Mouse (Mus musculus): ENCODE measurements around the gene Fap. TPM values are rescaled to one million over a fixed set of nuclear protein-coding genes. Genes with fewer than 3 reads are reported as not detected.

Fap gene
- polyA plus RNA-seq, 1 experiment from 2014 or later: 0.70 TPM

GRCm38 (mm10) chr2:62484906-62485305 is 89.0 kb downstream of the Fap start:
- no peaks in the 10 kb centered on the region for H3K36me3 ChIP-seq
- no peak for ATAC-seq
- no peak overlapping the region for H3K27ac ChIP-seq
- H3K9ac ChIP-seq (replicated peaks): no peak overlapping the region
- no peak overlapping the region for H3K4me2 ChIP-seq (replicated peaks)
- H3K27me3 ChIP-seq: no peaks in the 10 kb centered on the region
- H3K4me3 ChIP-seq (replicated peaks): no peak overlapping the region
- 84% methylated on average over 3 of the region's 3 CpGs for WGBS
- no peaks in the 10 kb centered on the region for H3K9me3 ChIP-seq
- H3K4me1 ChIP-seq (replicated peaks): no peaks in the 10 kb centered on the region

DNA sequence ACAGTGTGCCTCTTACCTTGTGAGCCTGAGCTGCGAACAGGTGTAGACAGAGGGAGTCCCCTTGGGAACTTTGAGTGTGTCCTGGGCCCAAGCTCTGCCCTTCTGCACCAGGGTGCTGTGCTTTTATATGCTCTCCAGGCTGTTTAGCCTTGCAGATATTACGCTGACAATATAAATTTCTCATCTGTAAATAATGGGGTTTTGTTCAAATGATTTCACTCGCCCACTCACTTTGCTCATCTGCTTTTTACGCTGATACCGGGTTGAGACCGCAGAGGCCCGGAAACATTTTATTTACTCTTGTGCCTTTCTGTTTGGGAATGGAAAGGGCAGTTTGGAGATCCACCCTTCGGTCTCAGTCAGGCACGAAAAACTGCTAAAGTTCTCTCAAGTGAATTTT is 90.3 kb downstream of the Fap start, which contains the start of gene Gcg:
TSS of gene Gcg (minus strand) at position 101 of the 400 bp plus-strand sequence.
- Histone ChIP-seq H3K4me3 (replicated peaks) (no peak within 1 kb of the TSS), H3K9ac (replicated peaks) (no peak within 1 kb of the TSS), H3K4me1 (replicated peaks) (no peaks in the 10 kb centered on the region), H3K9me3 (no peaks in the 10 kb centered on the region), H3K27ac (no peak within 1 kb of the TSS), H3K27me3 (no peaks in the 10 kb centered on the region), H3K36me3 (no peaks in the 10 kb centered on the region), H3K4me2 (replicated peaks) (no peak within 1 kb of the TSS)
- 84% methylated on average over 9 of the region's 9 CpGs for WGBS
- no peak for ATAC-seq

DNA sequence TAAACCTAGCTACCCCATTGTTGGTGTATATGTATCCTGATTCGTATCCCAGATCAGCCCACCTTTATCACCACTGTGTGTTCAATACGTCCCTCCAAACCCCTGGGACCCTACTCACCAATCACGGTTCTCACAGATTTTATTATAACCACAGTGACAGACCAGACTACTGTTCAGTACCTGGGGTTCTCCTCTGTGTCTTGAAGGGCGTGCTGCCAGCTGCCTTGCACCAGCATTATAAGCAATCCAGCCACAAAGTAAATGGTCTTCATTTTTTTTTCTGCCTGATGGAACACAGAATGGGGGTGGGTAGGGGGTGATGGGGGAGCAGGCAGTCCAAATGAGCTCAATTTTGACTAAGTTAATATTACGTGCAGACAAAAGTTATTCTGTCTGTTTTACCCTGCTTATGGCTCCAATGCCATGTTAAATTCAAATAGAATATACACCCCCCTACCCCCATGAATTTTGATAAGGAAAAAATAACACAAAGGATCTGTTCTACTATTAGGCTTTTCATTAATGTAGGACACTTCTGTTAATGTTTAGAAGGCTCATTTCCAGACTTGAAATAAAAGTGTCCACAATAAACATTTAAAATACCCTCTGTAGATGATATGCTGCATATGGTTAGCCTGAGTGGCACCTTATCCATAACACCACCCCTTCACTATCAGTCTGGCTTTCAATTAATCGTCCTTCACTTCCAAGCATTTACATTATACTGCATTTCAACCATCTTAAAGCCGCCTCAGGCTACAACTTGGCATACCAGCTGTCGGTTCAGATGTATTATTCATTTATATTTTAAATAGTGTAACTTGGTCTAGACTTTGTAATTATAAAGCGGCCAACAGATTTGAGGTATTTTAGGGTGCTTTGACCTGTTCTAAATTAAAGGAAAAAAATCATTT is 93.3 kb downstream of the Fap start:
- H3K4me2 ChIP-seq (replicated peaks): no peak overlapping the region
- ATAC-seq: peak; percentile 92
- H3K9me3 ChIP-seq: no peaks in the 10 kb centered on the region
- no peaks in the 10 kb centered on the region for H3K36me3 ChIP-seq
- H3K4me3 ChIP-seq (replicated peaks): no peak overlapping the region
- peak overlapping the region; percentile 30; the same call in 1 of the 2 replicates for H3K27ac ChIP-seq
- no peaks in the 10 kb centered on the region for H3K27me3 ChIP-seq
- WGBS: 64% methylated on average over 9 of the region's 9 CpGs
- no peaks in the 10 kb centered on the region for H3K4me1 ChIP-seq (replicated peaks)
- no peak overlapping the region for H3K9ac ChIP-seq (replicated peaks)

DNA sequence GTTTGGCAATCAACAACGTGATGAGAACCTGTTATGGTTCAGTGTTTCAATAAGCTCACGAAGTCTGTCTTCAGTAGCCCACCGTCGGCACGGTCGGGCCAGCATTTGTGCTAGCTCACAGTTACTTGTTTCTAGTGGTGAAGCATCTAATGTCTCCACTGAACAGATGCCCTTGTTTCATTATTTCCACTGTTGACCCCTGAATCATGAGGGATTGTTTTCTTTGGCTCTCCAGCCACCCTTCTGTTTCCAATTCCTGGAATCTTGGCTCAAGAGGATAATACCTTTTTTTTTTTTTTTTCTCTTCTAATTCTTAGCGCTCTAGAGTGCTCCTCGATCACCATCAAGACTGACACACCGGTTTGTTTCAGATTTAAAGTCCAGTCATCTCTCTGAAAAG is 104.3 kb downstream of the Fap start:
- WGBS: 82% methylated on average over 9 of the region's 9 CpGs
- no peak overlapping the region for H3K9ac ChIP-seq (replicated peaks)

DNA sequence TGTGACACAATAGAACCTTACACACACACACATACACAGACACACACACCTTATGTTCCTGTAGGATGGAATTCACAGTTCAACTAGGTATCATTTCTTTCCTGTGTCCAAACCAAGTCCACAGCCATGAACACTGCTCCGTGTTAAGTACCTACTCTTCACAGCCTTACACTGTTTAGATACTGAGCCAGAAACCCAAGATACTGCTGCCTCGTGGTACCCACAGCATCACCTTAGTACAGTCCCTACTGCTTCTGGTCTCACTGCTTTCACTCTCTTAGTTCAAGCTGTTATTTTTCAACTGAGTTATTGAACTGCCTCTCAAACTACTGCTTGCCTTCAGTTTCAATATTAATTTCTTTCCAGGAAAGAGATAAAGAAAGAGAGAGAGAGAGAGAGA is 110.6 kb downstream of the Fap start:
- 91% methylated on average over 2 of the region's 2 CpGs for WGBS
- H3K4me3 ChIP-seq (replicated peaks): no peak overlapping the region
- no peaks in the 10 kb centered on the region for H3K36me3 ChIP-seq
- no peaks in the 10 kb centered on the region for H3K27me3 ChIP-seq
- no peaks in the 10 kb centered on the region for H3K4me1 ChIP-seq (replicated peaks)
- H3K4me2 ChIP-seq (replicated peaks): no peak overlapping the region
- H3K27ac ChIP-seq: no peak overlapping the region
- H3K9ac ChIP-seq (replicated peaks): no peak overlapping the region
- ATAC-seq: no peak
- no peaks in the 10 kb centered on the region for H3K9me3 ChIP-seq

More for the DNA sequence above, 104.3 kb downstream of the Fap start:
- Histone ChIP-seq H3K9me3 (no peaks in the 10 kb centered on the region), H3K4me1 (replicated peaks) (no peaks in the 10 kb centered on the region), H3K4me3 (replicated peaks) (no peak overlapping the region), H3K36me3 (no peaks in the 10 kb centered on the region), H3K4me2 (replicated peaks) (no peak overlapping the region), H3K27ac (no peak overlapping the region), H3K27me3 (no peaks in the 10 kb centered on the region)
- ATAC-seq: no peak

DNA sequence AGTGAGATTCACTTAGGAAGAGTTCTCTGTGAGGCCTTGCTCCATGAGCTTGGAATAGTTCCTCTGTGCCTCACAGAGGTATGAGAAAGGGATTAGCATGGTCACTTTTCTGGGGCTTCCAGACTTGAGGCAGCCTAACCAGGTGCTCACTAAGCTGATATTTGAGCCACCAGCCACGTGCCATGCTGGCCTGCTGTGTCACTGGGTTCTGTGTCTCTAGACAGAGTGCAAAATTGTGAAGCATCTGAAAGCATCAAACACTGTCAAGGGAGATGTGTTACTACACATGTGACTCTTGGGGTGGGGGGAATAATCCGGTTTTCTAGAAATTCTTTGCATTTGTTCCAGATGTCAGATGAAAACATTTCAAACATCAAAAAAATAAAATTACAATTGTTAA is 111.7 kb downstream of the Fap start:
- no peak overlapping the region for H3K9ac ChIP-seq (replicated peaks)
- H3K27me3 ChIP-seq: no peaks in the 10 kb centered on the region
- H3K4me1 ChIP-seq (replicated peaks): no peaks in the 10 kb centered on the region
- WGBS: 83% methylated on average over 2 of the region's 2 CpGs
- no peak for ATAC-seq
- H3K4me2 ChIP-seq (replicated peaks): no peak overlapping the region
- no peaks in the 10 kb centered on the region for H3K9me3 ChIP-seq
- no peaks in the 10 kb centered on the region for H3K36me3 ChIP-seq
- H3K27ac ChIP-seq: no peak overlapping the region
- H3K4me3 ChIP-seq (replicated peaks): no peak overlapping the region

GRCm38 (mm10) chr2:62460815-62461450 is 112.9 kb downstream of the Fap start:
- Histone ChIP-seq H3K4me2 (replicated peaks) (no peak overlapping the region), H3K9me3 (no peaks in the 10 kb centered on the region), H3K27me3 (no peaks in the 10 kb centered on the region), H3K4me1 (replicated peaks) (no peaks in the 10 kb centered on the region), H3K4me3 (replicated peaks) (no peak overlapping the region), H3K36me3 (no peaks in the 10 kb centered on the region), H3K9ac (replicated peaks) (no peak overlapping the region), H3K27ac (no peak overlapping the region)
- no peak for ATAC-seq
- WGBS: 91% methylated on average over 12 of the region's 12 CpGs

DNA sequence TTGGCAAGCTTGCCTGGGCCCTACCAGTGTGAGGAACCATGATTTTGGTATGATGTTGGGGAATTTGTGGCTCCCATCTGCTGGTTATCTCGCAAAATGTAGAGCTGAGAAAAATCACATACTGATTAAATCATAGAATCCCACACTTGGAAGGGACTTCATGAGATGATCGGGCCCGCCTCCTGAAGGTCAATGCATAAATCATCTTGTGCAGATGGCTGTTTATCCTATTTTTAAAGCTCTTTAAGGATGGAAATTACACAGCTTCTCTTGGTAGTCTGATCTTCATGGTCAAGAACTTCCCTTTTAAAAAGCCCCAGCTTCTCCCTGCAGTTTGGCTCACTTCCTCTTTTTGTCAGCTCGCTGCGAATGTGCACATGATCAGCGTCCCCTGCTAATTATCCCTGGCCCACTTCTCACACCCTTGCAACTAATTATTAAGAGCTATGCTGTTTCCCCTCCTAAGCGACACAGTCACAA is 113.6 kb downstream of the Fap start:
- no peak overlapping the region for H3K4me2 ChIP-seq (replicated peaks)
- no peaks in the 10 kb centered on the region for H3K27me3 ChIP-seq
- H3K4me3 ChIP-seq (replicated peaks): no peak overlapping the region
- no peaks in the 10 kb centered on the region for H3K9me3 ChIP-seq
- no peak for ATAC-seq
- 88% methylated on average over 7 of the region's 7 CpGs for WGBS
- H3K27ac ChIP-seq: no peak overlapping the region
- no peaks in the 10 kb centered on the region for H3K36me3 ChIP-seq
- no peak overlapping the region for H3K9ac ChIP-seq (replicated peaks)
- H3K4me1 ChIP-seq (replicated peaks): no peaks in the 10 kb centered on the region

DNA sequence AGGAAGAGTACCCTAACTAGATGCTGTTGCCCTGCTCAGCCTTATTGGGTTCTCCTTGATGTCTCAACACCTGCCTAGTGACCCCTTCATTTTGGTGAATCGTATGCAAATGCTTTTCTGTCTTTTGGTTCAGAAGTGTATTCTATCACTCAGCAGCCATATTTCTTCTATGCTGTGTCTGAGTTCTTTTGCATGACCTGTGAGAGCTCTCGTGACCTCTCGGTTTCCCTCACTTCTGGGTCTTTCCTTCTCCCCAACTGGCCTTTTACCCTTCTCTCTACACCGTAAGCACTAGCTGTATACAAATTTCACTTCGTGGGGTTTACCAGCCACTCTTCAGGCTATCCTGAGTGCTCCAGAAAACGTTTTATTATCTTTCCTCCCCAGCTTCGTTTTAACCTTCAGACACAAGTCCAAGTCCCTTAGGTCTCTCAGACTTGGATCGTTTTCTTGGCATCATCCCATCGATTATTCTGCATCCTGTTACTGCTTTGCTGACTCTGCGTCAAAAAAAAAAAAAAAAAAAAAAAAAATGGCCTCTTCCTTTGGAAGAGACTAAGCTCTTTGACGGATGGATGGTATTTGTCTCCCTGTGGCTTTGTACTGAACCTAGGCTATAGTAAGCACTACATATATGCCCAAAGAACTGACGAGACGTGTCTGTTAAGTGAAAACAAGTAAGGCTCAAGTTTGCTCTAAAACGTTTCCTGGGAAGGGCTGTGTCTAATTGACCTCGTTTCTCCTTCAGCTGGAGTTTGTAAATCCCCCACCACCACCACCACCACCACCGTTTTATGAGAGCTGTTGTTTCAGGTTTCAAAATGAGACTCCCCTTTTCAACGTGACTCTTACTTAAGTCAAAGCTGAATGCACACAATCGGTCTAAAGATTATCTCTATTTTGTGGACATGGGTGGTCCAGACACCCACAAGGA is 114.4 kb downstream of the Fap start:
- Histone ChIP-seq H3K4me1 (replicated peaks) (no peaks in the 10 kb centered on the region), H3K4me3 (replicated peaks) (no peak overlapping the region), H3K4me2 (replicated peaks) (no peak overlapping the region), H3K27ac (no peak overlapping the region), H3K27me3 (no peaks in the 10 kb centered on the region), H3K36me3 (no peaks in the 10 kb centered on the region), H3K9ac (replicated peaks) (no peak overlapping the region), H3K9me3 (no peaks in the 10 kb centered on the region)
- 0 out of 2 replicates have a peak, but pooled peaks have one; percentile 12 for ATAC-seq
- 72% methylated on average over 18 of the region's 18 CpGs for WGBS

DNA sequence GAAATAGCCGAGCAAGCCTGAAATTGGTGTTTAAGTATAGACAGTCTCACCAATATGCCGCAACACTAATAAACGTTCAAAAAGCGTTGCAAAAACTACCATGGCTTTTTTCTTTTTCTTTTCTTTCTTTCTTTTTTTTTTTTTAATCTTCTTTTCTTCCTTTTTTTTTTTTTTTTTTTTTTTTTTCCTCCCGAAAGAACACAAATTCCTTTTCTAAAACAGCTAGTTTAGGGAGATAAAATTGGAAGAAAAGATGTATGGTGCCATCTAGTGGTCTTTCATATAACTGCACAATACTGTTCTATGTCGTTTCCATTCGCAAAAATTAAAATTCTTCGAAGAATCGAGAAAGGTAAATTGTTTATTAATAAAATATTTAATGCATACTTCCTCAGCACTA is 115.8 kb downstream of the Fap start:
- no peak overlapping the region for H3K4me3 ChIP-seq (replicated peaks)
- no peaks in the 10 kb centered on the region for H3K4me1 ChIP-seq (replicated peaks)
- H3K27me3 ChIP-seq: no peaks in the 10 kb centered on the region
- H3K27ac ChIP-seq: no peak overlapping the region
- H3K4me2 ChIP-seq (replicated peaks): no peak overlapping the region
- no peak overlapping the region for H3K9ac ChIP-seq (replicated peaks)
- ATAC-seq: no peak
- no peaks in the 10 kb centered on the region for H3K9me3 ChIP-seq
- no peaks in the 10 kb centered on the region for H3K36me3 ChIP-seq
- 41% methylated on average over 9 of the region's 9 CpGs for WGBS

- H3K36me3 ChIP-seq: no peaks in the 10 kb centered on the region
- no peak overlapping the region for H3K4me2 ChIP-seq (replicated peaks)
- no peaks in the 10 kb centered on the region for H3K4me1 ChIP-seq (replicated peaks)
- no peak overlapping the region for H3K4me3 ChIP-seq (replicated peaks)
- no peak for ATAC-seq
- no peak overlapping the region for H3K9ac ChIP-seq (replicated peaks)
- 88% methylated on average over 11 of the region's 11 CpGs for WGBS
- H3K27ac ChIP-seq: no peak overlapping the region
- H3K27me3 ChIP-seq: no peaks in the 10 kb centered on the region
- H3K9me3 ChIP-seq: no peaks in the 10 kb centered on the region
Observed at GRCm38 (mm10) chr2:62454991-62455390, 118.9 kb downstream of the Fap start.

Data from midbrain, embryonic 13.5 days (tissue).